Mouse (Mus musculus) forelimb bud, embryonic 11.5 days (tissue): ENCODE data around the gene Fen1.

Experiments used
- DNase-seq: peaks from one replicate; pipeline ENCODE4 v3.0.0-alpha.2; 2012; ENCODE audit warnings: low read depth, low spot score

Gene Fen1

GRCm38 (mm10) chr19:10203848-10204615 lies at the start of gene Fen1, which contains the start of gene Tmem258:
Gene Fen1 (minus strand): TSS chr19:10204169.
Gene Tmem258 (plus strand): TSS chr19:10204014.
- DNase-seq = peak; percentile 87

DNA sequence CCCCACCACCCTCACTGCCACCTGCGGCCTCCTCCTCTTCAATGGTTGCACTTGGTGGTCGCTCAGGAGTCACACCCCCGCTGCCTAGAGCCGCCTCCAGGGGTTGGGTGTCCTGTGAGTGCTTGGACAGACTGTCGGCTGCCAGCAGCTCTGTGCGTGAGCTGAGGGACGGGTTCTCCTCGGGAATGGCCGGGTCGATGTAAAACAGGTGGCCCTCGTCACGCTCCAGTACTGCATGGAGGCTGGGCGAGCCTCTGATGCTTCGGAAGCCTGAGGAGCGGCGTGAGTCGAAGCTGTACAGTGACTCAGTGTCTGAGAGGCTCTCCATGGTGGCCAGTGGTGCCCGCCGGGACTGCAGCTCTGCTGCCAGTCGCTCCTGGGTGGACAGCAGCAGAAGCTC lies 44.2 kb upstream of the Fen1 start:
- no peak for DNase-seq

DNA sequence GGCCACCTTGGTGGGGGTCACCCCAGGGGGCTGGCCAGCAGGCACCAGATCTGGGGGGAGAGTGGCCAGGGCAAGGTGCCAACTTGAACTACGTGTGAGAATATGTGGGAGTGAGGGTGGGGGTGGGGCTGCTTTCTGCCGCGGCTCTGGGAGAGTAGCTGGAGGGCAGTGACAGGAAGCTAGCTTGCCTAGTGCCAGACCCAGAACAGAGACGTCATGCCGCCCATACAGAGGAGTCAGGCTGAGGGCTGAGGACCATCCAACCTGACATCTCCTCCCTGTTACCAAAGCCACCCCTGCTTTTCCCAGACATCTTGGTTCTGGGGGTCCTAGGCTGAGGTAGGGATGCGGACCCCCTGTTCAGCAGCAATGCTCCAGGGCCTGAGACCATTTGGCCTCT lies 43.2 kb upstream of the Fen1 start:
- DNase-seq = no peak

- no peak for DNase-seq
Measured at GRCm38 (mm10) chr19:10244183-10244582, 40.2 kb upstream of the Fen1 start.

DNA sequence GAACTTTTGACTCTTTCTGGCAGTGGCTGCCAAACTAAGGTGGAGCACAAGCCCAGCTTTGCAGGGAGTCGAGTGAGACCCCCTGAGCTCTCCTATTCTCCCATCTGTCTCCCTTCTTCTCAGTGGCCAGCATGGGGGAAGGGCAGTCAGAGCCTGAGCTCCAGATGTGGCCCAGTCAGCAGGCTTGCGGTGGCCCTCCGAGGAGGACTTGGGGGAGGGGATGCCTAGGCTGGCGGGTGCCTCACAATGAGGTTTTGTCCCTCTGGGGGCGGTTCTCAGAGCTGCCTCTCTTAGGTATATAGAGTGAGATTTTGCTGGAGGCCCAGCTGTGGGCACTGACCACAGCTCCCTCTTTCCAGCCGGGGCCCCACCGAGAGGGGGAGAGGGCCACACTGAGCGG lies 38.9 kb upstream of the Fen1 start:
- no peak for DNase-seq

- peak; percentile 80 for DNase-seq
Measured at GRCm38 (mm10) chr19:10240654-10241305, 36.8 kb upstream of the Fen1 start, which contains the start of gene Myrf. Gene Myrf (minus strand): TSS chr19:10240748.

DNA sequence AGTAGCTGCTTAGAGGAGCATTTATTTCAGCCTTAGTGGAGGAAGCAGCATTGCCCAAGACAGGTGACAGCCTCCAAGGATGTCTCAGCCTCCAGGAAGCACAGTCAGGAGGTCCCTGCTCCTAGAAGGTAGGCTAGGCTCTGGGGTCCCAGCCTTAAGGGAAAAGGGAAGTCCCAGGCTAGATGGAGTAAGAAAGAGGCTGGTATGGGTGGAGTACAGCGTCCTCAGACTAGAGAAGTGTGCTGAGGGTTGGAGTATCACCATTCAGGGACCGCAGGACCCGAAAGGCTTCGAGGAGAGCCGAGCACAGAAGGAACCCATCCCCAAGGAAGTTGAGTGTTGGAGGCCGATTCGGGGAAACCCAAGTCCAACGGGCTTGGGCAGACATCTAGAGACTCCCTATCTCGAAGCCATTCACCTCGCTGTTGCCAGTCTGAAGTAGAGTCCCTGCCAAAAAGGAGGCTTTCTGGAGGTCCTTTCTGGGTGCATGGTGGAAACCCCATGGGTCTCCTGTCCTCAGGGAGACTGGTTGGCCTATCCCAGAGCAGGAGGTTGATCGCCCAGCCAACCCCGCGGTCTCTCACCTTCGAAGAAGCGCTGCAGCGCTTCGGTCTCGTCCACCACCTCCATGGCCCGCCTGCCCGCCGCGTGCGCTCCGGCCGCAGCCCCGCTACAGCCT lies 36.1 kb upstream of the Fen1 start:
- no peak for DNase-seq

DNA sequence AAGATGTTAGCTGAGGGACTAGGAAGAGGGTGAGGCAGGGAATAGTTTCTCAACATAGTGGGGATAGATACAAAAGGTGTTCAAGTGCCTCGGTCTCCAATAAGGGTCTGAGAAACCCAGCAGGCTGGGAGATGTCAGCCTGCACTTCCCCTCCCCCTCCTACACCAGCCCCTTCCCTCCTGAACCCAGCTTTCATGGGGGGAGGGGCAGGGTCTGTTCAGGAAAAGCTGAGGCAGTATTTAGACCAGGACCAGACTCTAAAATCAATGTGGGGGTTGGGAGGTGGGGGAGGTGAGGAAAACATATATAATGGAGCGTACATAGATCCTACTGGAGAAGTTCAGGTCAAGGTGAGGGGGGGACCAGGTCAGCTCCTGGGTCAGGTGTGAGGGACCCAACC lies 35.5 kb upstream of the Fen1 start:
- no peak for DNase-seq

GRCm38 (mm10) chr19:10238477-10238876 lies 34.5 kb upstream of the Fen1 start:
- no peak for DNase-seq

GRCm38 (mm10) chr19:10235784-10236565 lies 32.0 kb upstream of the Fen1 start:
- DNase-seq = no peak

GRCm38 (mm10) chr19:10232327-10233017 lies 28.5 kb upstream of the Fen1 start:
- DNase-seq = peak; percentile 61

GRCm38 (mm10) chr19:10231871-10232270 lies 27.9 kb upstream of the Fen1 start:
- DNase-seq = no peak

DNA sequence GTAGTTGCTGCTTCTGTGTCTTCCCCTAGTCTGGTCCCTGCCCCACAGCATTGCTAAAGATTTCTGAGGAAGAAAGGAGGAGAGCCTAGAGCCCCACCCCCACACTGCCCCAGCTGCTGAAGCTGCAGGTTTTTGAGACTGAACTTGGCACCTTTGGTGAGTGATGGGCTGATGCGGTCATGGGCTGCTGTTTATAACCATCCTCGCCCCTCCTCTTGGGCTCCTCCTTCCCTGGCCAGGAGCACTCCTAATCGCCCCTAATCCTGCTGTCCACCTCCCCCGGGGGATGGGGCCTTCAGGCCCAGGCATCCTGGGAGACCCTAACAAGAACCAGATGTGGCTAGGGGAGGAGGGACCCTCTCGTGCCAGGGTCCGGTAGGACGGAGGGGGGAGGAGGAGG lies 27.0 kb upstream of the Fen1 start:
- peak; percentile 46 for DNase-seq

GRCm38 (mm10) chr19:10225767-10226166 lies 21.8 kb upstream of the Fen1 start:
- no peak for DNase-seq

DNA sequence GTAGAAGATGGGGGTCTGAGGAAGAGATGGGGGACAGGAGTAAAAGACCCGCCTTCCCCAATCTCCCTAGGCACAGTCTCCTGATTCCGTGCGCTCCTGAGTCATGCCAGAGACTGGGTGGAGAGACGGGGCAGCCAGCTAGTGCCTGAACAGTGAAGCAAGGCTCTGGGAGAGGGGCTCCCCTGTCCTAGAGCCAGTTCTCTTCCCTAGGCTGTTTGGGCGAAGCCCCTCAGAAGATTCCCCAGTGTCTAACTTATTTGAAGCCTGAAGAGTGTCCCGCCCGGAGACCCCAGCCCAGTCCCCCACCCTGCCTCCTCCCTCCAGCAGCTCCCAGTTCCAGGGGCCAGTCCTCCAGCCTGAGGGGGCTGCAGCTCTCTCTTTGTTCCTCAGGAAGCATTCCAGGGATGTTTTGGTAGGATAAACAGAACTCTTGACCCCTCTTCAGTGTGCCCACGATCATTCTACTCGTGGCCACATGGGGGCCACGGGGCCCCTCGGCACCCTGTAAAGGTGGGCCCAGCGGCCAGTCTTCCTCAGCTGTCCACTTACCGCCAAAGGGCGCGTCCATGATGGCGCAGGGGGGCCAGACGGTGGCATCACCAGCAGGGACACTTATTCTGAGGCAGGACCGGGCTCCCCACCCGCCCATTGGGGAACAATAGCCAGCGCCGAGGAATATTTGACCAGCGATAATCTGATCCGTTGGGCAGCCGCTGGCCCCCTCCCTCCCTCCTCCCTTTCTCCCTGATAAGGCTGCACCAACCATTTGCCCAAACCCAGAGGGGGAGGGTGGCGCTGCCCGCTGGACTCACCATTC lies 20.9 kb upstream of the Fen1 start:
- DNase-seq = no peak

DNA sequence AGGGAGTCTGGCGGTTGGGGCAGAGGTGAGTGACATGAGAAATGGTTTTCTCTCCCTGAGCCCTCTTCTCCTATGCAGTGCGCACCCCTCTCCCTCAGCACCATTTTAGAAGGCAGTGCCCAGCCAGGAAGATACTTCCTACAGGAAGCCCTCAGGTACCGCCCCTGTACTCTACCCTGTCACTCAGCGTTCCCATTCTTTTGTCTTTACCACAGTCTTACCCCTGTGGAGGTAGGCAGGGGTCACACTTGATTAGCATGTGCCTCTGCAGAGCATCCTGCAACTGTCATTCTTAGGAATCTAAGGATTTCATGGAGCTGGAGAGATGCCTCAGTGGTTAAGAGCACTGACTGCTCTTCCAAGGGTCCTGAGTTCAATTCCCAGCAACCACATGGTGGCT lies 19.6 kb upstream of the Fen1 start:
- DNase-seq = no peak

DNA sequence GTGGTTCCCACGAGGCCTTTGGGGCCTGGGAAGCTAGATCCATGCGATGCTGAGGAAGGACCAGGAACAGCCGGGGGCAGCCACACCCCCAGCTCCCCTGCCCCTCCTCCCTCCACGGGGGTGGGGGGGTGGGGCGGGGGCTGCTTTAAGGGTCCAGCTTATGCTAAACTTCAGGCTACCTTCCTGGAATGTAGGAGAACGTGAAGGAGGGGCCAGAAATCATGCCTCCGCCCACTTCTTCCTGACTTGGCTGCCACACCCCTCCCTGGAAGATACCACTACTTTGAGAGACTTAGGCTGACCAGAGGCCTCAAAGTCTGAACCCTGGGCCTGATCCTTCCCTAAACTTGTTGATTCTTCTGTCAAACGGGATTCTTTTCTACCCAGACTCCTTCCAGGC lies 18.7 kb upstream of the Fen1 start:
- no peak for DNase-seq

DNA sequence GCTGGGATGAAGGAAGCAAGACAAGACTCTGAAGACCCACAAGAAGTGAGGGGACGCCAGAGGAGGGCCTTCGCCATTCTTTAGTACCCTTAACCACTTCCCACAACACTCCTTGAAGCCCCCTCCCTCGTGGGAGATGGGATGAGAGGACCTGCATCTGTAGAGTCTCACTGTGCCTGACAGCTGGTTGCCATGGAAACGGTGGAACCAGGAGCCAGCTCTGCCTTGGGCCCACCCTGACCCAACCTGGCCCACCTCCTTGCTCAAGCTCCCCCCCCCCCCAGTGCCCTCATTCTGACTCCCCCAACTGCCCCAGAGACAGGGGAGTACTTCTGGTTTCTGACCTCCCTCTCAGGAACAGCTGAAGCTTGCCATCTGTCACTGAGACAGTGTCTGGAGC lies 17.6 kb upstream of the Fen1 start:
- DNase-seq = no peak

GRCm38 (mm10) chr19:10219593-10219992 lies 15.6 kb upstream of the Fen1 start:
- no peak for DNase-seq

GRCm38 (mm10) chr19:10219108-10219507 lies 15.1 kb upstream of the Fen1 start:
- DNase-seq = peak; percentile 70
